Mouse (Mus musculus) embryonic fibroblast, embryonic 13.5 days (primary cell): ENCODE measurements around the gene Serpinb13. TPM values are rescaled to one million over a fixed set of nuclear protein-coding genes. Genes with fewer than 3 reads are reported as not detected.

Experiments
- H3K27ac ChIP-seq: 2 replicates; pipeline ENCODE4 v1.5.1; 2012; ENCODE audit warnings: low read length, control low read depth, inconsistent platforms; ENCODE audit not compliant: insufficient read depth
- H3K4me1 ChIP-seq: 2 replicates; pipeline ENCODE4 v1.6.1; 2011; ENCODE audit warnings: low read length; ENCODE audit not compliant: control insufficient read depth, insufficient read depth
- H3K4me3 ChIP-seq: 2 replicates; pipeline ENCODE4 v1.5.1; 2011; ENCODE audit warnings: mild to moderate bottlenecking, control low read depth, low read length; ENCODE audit not compliant: insufficient read depth
- CTCF ChIP-seq: IDR thresholded peaks from 2 replicates; pipeline ENCODE4 v1.5.1; 2011; ENCODE audit warnings: mild to moderate bottlenecking, control low read depth, low read length, moderate library complexity, borderline replicate concordance; ENCODE audit not compliant: insufficient read depth
- POLR2A ChIP-seq: IDR thresholded peaks from 2 replicates; pipeline ENCODE4 v1.6.1; 2011; ENCODE audit warnings: low read depth, mild to moderate bottlenecking, control low read depth, low read length, moderate library complexity
- polyA plus RNA-seq: library from polyadenylated mRNA; stranded (reverse); fragments of >200 nt; gene quantifications from 2 replicates; pipeline ENCODE4 v1.2.4, GENCODE M21; 2011; ENCODE audit warnings: low read depth; ENCODE audit not compliant: missing spikeins, insufficient read length

Gene Serpinb13
- not detected in 2 replicates for polyA plus RNA-seq

- H3K4me1 ChIP-seq = no peaks in the 10 kb centered on the region
- TF ChIP-seq POLR2A (no peak), CTCF (no peak)
- H3K4me3 ChIP-seq = no peak within 1 kb of the TSS
- no peak within 1 kb of the TSS for H3K27ac ChIP-seq
Measured at GRCm38 (mm10) chr1:106980684-106981083, at the start of gene Serpinb13. Serpinb13 (plus strand) TSS chr1:106980984.

- TF ChIP-seq POLR2A = no peak
Measured at GRCm38 (mm10) chr1:106931954-106932353, 48.8 kb upstream of the Serpinb13 start.

GRCm38 (mm10) chr1:106933658-106934057 lies 47.1 kb upstream of the Serpinb13 start:
- TF ChIP-seq CTCF = no peak
- TF ChIP-seq POLR2A = no peak
- Histone ChIP-seq H3K4me3 (no peak overlapping the region), H3K4me1 (no peaks in the 10 kb centered on the region), H3K27ac (no peak overlapping the region)

More at GRCm38 (mm10) chr1:106931954-106932353, 48.8 kb upstream of the Serpinb13 start:
- no peak overlapping the region for H3K4me3 ChIP-seq
- H3K27ac ChIP-seq = no peak overlapping the region
- H3K4me1 ChIP-seq = no peaks in the 10 kb centered on the region

GRCm38 (mm10) chr1:106934265-106934664 lies 46.5 kb upstream of the Serpinb13 start, which contains the start of gene Serpinb12:
Serpinb12 (plus strand) TSS chr1:106934449.
- Histone ChIP-seq H3K4me3 (no peak within 1 kb of the TSS), H3K27ac (no peak within 1 kb of the TSS), H3K4me1 (no peaks in the 10 kb centered on the region)
- TF ChIP-seq POLR2A (no peak), CTCF (no peak)

GRCm38 (mm10) chr1:106947217-106947616 lies 33.6 kb upstream of the Serpinb13 start:
- no peak for TF ChIP-seq CTCF
- TF ChIP-seq POLR2A = no peak
- H3K4me3 ChIP-seq = no peak overlapping the region

GRCm38 (mm10) chr1:106959981-106960380 lies 20.8 kb upstream of the Serpinb13 start:
- H3K4me3 ChIP-seq = no peak overlapping the region
- H3K4me1 ChIP-seq = no peaks in the 10 kb centered on the region
- TF ChIP-seq CTCF (no peak), POLR2A (no peak)
- H3K27ac ChIP-seq = no peak overlapping the region

More at GRCm38 (mm10) chr1:106947217-106947616, 33.6 kb upstream of the Serpinb13 start:
- Histone ChIP-seq H3K27ac (no peak overlapping the region), H3K4me1 (no peaks in the 10 kb centered on the region)

- no peak overlapping the region for H3K27ac ChIP-seq
- TF ChIP-seq CTCF (no peak), POLR2A (no peak)
- H3K4me3 ChIP-seq = no peak overlapping the region
- H3K4me1 ChIP-seq = no peaks in the 10 kb centered on the region
Measured at GRCm38 (mm10) chr1:106961023-106961422, 19.8 kb upstream of the Serpinb13 start.

GRCm38 (mm10) chr1:106983092-106983491 lies 2.3 kb downstream of the Serpinb13 start:
- Histone ChIP-seq H3K4me1 (no peaks in the 10 kb centered on the region), H3K4me3 (no peak overlapping the region), H3K27ac (no peak overlapping the region)
- TF ChIP-seq POLR2A (no peak), CTCF (no peak)

DNA sequence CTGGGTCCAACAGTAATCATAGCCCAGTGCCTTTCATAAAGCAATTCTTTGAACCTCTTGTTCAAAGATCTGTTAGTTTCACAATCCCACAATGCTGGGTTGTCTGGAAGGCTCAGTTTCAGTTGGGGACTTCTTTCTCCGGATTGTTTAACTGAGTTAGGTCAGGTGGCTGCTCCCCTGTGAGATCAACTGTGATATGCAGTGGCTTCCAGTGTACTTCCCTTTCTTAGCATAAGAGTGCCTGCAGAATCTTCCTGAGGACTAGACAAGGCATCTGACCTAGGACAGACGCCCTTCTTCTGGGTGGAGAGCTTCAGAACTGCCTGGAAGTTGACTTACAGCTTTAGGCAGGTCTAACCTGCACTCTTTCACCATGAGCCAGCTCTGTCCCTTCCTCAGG lies 3.1 kb downstream of the Serpinb13 start:
- Histone ChIP-seq H3K27ac (no peak overlapping the region), H3K4me1 (no peaks in the 10 kb centered on the region), H3K4me3 (no peak overlapping the region)
- no peak for TF ChIP-seq POLR2A
- no peak for TF ChIP-seq CTCF

GRCm38 (mm10) chr1:107000424-107000823 lies 19.6 kb downstream of the Serpinb13 start:
- Histone ChIP-seq H3K4me1 (no peaks in the 10 kb centered on the region), H3K4me3 (no peak overlapping the region), H3K27ac (no peak overlapping the region)
- TF ChIP-seq CTCF = no peak
- no peak for TF ChIP-seq POLR2A

- no peaks in the 10 kb centered on the region for H3K4me1 ChIP-seq
- no peak overlapping the region for H3K4me3 ChIP-seq
- TF ChIP-seq POLR2A = no peak
- TF ChIP-seq CTCF = no peak
- no peak overlapping the region for H3K27ac ChIP-seq
Measured at GRCm38 (mm10) chr1:107001754-107002153, 21.0 kb downstream of the Serpinb13 start.
